Mouse (Mus musculus) C2C12 (cell line): ENCODE results near the gene Add3.

Experiments used
- CTCF ChIP-seq: IDR thresholded peaks from one replicate; pipeline ENCODE4 v1.5.1; 2011; ENCODE audit not compliant: control insufficient read depth, insufficient read depth, insufficient read length
- MYOD1 ChIP-seq: IDR thresholded peaks from one replicate; pipeline ENCODE4 v1.6.1; 2011; ENCODE audit warnings: low read depth; ENCODE audit not compliant: control insufficient read depth, insufficient read length
- USF1 ChIP-seq: IDR thresholded peaks from one replicate; pipeline ENCODE4 v1.6.1; 2011; ENCODE audit warnings: low read depth, mild to moderate bottlenecking, control low read depth, moderate library complexity

GRCm38 (mm10) chr19:53183620-53184019 is 43.4 kb downstream of the Add3 start:
- no peak for TF ChIP-seq CTCF
- TF ChIP-seq MYOD1, result no peak
- no peak for TF ChIP-seq USF1
